Mouse (Mus musculus) 416B (cell line): ENCODE results near the gene Ankrd33b.
A peak's percentile ranks its signal among the peaks of the same experiment; 100 is the strongest.

Experiments used
- DNase-seq: peaks from one replicate; pipeline ENCODE4 v3.0.0; 2011; ENCODE audit warnings: low read depth

Gene Ankrd33b

GRCm38 (mm10) chr15:31337983-31338382, 29.5 kb downstream of the Ankrd33b start:
- DNase-seq, result no peak

- no peak for DNase-seq
Observed at GRCm38 (mm10) chr15:31337192-31337741, 30.3 kb downstream of the Ankrd33b start.

- peak; percentile 59 for DNase-seq
Observed at GRCm38 (mm10) chr15:31336685-31337084, 30.8 kb downstream of the Ankrd33b start.

DNA sequence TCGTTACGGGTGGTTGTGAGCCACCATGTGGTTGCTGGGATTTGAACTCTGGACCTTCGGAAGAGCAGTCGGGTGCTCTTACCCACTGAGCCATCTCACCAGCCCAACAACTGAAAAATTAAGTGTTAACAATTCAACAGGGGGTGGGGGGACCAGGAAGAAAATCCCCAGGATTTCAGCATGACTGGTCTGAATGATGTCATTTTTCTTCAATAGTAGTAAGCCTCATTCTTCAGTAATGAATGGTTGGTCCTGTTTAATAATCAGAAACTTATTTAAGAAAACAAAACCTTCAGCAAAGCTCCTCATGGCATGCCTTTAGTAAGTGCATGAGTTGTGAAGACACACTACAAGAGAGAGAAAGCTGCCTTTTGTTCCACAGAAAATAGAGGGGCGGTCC, 32.7 kb downstream of the Ankrd33b start:
- DNase-seq, result no peak

DNA sequence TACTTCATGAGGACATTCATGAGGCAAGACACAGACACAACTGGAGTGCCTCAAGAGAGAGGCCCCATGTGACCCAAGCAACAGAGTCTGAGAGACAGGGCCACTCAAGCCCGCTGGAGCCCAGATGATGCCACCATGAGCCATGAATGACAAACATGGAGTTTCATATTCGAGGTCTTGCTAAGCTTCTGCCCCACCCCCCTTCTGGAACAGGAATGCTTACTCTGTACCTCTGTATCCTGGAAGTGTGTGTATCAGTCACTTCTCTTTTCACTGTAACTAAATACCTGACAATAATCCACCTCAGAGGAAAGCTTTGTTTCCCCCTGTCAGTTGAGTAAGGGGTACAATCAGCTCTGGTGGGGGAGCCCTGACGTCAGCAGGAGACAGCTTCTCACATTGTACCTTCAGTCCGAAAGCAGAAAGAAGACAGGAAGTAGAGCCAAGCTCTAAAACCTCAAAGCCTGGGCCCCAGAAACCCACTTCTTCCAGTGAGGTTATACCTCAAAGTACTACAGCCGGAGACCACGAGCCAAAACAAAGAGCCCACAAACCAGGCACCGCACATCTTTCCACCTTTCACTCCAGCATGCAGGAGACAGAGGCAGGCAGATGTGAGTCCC, 34.9 kb downstream of the Ankrd33b start:
- no peak for DNase-seq

DNA sequence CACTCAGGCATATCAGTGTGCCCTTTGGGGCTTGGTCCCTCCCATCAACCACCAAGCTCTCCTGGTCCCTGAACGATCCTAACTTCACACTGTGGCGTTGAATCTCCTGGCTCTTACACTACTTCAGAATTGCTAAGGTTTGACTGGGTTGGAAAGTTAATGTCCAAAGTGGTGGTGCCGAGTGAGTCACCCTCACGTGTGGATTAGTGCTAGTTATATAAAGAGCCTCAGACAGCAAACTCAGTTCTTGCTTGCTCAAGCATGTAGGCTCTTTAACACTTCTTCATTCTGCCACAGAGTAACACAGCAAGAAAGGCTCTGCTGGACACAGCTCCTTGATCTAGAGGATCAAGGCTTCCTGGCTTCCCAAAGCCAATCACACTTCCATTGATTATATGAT, 35.8 kb downstream of the Ankrd33b start:
- no peak for DNase-seq

DNA sequence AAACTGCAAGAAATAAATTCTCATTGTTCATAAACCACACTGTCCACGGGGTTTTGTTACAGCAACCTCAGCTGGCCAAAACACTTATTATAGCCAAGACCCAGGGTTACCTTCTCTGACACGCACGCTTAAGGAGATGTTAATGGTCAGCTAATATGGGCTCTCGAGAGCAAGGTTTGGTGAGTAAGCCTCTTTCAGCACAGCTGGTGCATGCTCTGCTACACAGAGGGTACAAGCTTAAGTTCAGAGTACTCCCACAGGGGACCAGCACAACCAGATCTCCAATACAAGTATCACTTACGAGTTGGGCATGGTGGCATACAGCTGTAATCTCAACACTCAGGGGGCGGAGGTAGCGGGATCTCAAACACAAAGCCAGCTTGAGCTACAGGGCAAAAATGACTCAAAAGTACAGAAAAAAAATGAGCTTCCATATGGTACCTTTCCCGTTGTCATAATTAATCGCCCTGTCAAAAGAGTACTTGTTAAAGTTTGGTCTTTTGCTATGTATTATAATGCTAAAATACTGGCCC, 39.4 kb downstream of the Ankrd33b start:
- DNase-seq, result no peak

GRCm38 (mm10) chr15:31325660-31326354, 41.7 kb downstream of the Ankrd33b start:
- peak; percentile 24 for DNase-seq

DNA sequence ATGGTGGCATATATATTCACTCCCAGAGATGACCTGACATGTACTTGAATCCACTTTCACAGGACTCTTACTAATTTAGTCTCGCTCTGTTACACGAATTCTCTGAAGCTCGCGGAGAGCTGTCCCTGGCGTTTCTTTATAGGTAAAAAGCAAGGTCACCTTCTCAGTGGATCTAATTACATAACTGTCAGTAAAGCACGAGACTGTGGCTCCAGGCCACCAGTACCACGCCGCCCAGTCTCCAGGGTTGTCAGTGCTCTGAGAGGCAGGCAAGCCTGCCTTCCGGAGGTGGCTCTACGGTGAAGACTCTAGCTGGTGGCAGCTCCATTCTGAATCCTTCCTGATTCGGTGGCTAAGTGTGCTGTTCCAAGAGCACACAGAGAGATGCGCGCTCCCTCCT, 43.0 kb downstream of the Ankrd33b start:
- no peak for DNase-seq

GRCm38 (mm10) chr15:31323684-31324083, 43.8 kb downstream of the Ankrd33b start:
- DNase-seq, result no peak

- DNase-seq, result no peak
Observed at GRCm38 (mm10) chr15:31320598-31321377, 46.7 kb downstream of the Ankrd33b start.

DNA sequence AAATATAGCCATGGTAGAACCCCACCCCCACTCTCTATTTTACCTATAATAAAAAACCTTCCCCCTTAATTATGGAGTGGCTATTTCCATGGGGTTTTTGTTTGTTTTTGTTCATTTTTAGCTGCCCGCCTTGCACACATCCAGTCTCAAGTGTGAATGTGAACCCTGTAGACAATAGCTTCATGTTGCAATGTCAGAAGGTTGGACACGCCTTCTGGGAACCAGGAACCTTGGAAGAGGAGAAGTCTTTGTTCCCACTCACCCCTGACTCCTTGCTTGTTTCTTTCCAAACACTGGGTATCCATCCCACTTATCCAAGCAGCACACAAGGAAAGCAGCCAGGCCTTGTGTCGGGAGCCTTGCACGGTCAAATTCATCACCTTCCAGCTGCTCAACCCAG, 48.5 kb downstream of the Ankrd33b start:
- no peak for DNase-seq

- peak; percentile 31 for DNase-seq
Observed at GRCm38 (mm10) chr15:31318158-31318955, 49.2 kb downstream of the Ankrd33b start.

- no peak for DNase-seq
Observed at GRCm38 (mm10) chr15:31317056-31317805, 50.3 kb downstream of the Ankrd33b start.

- peak; percentile 80 for DNase-seq
Observed at GRCm38 (mm10) chr15:31315630-31316231, 51.8 kb downstream of the Ankrd33b start.

- no peak for DNase-seq
Observed at GRCm38 (mm10) chr15:31312001-31312400, 55.5 kb downstream of the Ankrd33b start.

GRCm38 (mm10) chr15:31309526-31309925, 58.0 kb downstream of the Ankrd33b start:
- no peak for DNase-seq

DNA sequence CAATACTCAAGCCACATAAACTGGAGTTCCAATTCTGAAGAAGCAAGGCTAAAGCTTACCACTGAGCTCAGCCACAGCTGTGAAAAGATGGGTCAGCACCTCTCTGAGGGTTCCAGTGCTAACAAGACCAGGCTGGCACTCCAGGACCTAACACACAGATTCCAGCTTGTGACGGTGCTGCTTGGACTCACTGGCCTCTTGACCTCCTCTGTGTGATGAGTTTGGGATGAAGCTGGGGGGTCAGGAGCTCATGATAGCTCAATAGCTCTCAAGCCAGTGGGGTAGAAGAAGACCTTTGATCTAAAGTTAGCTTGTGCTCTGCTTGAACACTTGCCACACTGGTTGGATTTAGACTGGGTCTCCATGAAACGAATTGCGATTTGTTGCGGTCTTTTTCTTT, 60.8 kb downstream of the Ankrd33b start:
- DNase-seq, result no peak

GRCm38 (mm10) chr15:31305181-31305580, 62.3 kb downstream of the Ankrd33b start:
- DNase-seq, result no peak

GRCm38 (mm10) chr15:31304302-31304701, 63.2 kb downstream of the Ankrd33b start:
- DNase-seq, result no peak
